Mouse (Mus musculus): ENCODE measurements at regions not wholly inside any gene's neighbourhood (a gene's known extent, or its start where the extent isn't known, plus 50 kb on each side); places are given as distances from the start of the nearest gene placed in this dataset.

DNA sequence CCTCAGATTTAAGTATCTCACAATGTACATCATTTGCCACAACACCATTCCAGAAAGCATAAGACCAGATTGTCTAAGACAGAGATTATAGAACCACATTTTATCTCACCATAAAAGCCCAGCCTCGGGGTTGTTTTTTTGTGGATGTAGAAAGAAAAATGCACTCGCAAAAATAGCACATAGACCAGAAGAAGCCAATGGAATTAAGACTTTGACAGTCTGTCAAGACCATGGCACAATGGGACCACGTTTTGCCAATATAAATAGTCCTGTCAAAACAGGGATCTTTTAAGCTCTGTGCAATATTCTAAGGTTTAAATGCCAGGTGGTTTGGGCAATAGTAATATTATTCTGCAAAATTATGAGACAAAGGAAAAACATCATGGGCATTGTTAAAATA is 547.3 kb downstream of the Adgrl2 start:
- no peak for DNase-seq (ENCODE audit: low spot score in 2 of 2)

DNA sequence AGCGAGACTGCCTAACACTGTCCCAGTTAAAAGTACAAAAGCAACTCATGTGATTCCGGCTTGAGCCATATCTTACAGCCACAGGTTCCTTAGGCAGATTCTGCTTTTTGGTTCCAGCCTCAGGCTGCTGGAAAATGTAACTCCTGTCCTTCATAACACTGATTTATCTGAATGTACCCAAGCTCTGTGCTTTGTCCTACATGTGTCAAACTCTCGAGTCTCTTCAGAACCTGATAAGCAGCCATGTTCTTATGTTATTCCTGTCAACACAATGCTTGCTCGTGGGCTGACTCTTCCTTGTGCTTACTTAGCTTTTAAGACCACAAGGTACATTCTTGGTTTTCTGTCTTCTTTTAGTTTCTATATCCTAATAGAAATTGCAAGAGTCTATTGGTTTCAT is 556.3 kb downstream of the Adgrl2 start:
- no peak for DNase-seq (ENCODE audit: low spot score in 2 of 2)

DNA sequence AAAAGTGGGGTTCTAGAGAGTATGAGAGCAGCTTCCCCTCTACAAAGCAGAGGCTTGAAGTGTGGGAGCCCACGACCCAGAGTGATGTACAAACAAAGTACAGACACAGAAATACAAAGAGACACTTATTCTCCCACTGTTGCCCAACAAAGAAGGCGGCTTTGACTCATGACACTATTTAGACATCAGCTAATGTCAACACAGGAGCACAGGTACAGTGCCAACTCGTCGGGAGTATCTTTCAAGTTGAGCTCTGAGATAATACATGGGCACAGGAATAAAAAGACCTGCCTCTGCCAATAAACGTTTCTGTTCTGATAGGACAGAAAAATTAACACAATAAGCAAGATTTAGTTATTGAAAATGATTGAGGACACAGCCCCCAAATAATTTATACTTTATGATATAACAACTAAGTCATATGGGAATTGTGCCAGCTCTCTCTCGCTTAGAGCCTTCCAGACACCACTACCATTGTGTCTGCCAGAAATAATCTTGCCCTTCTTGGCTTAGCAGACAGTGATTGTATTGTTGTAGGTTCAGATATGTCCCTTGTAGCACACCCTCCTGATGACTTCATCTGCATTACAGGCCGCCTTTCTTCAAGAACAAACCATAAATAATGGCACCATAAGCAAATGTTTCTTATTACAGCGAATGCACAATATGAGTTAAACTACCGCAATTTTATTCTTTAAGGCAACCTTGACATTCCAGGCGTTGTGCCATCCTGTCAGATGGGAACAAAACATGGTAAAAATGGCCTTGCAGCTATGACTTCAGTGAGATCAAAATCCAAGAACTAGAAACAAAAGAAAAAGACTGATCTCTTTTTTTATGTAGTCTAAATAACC is 561.1 kb downstream of the Adgrl2 start:
- DNase-seq (ENCODE audit: low spot score in 2 of 2) = no peak

DNA sequence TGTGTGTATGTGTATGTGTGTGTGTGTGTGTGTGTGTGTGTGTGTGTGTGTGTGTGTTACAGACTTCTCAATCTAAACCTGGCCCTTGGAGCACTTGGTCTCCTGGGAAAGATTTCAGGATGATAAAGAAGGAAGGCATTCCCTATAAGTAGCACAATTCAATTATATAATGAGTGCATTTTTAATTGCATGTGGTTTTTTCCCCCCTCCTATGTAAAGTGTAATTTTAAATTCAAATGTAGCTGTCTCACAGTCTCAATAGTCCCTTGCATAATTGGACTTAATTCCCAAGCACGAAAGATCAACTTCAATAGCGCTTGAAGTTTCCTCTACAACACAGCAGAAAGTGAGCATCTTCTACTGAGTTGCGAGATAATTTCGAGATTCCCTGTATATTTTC is 566.3 kb downstream of the Adgrl2 start:
- DNase-seq (ENCODE audit: low spot score in 2 of 2) = no peak

DNA sequence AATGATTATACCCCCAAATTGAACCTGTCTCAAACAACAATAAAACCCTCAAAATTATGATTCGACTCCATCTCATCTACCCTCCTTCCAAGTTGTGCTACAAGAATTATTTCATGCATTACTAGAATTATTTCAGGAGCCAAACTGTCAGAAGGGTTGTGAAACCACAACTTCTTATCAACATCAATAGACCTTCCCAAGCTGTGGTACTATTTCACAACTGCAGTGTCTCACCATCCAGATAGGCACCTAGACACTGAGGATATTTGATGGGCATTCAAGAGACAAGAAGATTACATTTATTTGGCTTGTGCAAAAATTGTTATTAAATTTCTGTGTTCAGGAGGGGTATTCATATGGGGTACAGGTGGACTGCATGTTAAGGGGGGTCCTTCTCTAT is 567.0 kb downstream of the Adgrl2 start:
- no peak for DNase-seq (ENCODE audit: low spot score in 2 of 2)

DNA sequence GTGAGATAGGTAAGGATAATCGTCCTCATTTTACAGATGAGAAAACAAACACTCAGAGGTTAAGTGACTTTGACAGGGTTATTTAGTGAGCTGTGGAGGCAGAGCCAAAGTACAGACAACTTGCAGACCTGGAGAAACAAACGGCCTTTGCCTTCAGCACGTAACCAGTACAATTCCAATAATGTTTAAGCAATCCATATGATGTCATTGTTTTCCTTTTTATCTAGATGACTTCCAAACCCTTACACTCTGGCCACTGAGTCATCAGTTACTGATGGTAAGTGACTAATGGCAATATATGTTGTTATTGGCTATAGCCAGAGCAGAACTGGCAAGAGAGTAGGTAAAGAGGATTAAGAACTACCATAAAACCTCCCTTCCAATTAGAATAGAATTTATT is 567.6 kb downstream of the Adgrl2 start:
- no peak for DNase-seq (ENCODE audit: low spot score in 2 of 2)

DNA sequence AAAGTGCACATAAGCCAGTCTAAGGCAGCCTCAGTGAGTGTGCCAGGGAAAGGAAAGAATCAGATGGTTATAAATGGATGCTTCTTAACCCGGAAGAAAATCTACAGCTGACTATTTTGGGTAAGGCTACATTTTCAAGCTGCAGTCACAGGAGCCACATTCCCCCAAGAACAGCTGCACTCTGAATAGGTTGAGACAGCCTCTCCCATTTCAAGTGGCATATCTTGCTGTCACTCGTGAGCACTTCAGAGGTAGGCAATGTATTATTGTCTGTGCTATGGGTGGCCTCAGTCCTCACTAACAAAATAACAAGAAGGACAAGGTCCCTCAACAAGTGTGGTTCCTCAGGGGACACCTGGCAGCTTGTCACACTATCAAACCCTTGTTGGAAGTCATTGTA is 568.1 kb downstream of the Adgrl2 start:
- DNase-seq (ENCODE audit: low spot score in 2 of 2) = no peak

DNA sequence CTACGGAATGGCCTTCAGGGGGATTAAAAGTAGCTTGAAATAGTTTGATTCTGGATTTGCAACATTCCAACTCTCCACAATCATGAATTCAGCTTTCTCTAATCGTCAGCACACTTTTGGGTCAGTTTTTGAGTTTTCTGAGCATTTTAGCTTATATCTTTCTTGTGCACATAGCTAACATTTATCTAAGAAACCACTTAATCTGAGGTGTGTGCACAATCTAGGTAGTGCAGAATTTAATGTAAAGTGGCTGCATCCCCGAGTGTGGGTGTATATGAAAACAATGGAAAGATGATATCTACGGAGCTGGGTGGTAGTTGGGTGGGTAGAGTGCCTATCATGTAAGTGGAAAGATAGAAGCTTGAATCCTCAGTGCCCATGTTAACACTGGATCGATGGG is 570.1 kb downstream of the Adgrl2 start:
- no peak for DNase-seq (ENCODE audit: low spot score in 2 of 2)

DNA sequence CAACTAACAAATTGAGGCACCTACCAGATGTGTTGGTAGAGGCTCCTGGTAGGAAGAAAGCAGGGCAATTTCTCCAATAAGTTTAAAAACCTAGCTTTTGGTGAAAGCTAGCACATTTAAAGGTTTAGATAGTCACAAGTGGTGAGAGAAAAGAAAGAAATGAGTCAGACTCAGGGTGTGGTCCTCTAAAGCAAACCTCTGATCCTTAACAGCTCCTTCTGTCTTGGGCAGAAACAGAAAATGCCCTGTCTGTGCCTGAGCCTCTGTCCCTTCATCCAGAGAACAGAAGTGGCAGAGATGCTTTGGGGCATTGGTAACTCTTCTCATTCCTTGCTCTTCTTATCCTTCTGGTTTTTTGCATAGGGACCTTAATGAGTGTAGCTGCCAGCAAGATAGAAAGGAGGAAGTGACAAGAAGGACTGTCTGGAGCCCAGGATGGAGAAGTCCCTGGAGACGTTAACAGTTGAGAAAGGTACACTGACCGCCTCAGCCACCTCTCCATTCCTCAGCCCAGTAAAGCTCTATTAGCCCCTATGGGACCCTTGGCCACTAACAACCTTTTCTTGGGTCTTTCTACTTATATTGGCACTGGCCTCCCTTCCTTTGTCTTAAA is 570.8 kb downstream of the Adgrl2 start:
- DNase-seq (ENCODE audit: low spot score in 2 of 2) = no peak

DNA sequence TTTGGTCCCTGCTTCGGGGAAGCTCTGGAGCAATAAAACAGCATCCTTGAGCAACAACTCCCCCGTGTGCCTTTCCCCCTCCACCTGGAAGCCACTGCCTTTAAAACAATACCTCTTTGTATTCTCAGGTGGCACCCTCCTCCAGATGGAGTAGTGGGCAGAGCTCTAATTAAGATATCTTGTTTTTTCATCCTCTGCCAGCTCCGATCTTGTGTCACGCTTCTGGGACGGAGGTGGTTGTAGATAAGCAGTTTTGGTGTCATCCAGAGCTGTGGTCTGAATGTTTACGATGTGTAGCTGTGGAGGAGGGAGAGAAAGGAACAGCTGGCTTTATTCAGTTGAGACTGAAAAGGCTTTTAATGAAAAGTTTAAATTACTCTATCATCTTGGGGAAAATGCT is 572.3 kb downstream of the Adgrl2 start:
- DNase-seq (ENCODE audit: low spot score in 2 of 2) = no peak

DNA sequence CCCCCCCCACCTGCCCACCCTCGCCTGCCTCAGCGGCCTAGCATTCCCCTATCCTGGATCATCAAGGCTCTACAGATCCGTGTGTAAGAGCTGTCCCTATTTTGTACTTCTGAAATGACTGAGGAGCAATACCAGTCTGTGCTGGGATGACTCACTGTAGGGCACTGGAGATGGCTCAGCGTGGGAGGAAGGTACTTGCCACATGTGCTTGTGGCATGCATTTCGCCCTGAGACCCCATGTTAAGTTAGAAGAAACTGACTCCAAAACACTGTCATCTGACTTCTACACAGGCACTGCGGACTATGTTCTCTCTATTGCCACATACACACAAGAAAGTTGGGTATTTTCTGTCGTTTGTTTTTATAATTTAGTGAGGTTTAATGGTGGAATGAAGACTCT is 574.9 kb downstream of the Adgrl2 start:
- no peak for DNase-seq (ENCODE audit: low spot score in 2 of 2)

DNA sequence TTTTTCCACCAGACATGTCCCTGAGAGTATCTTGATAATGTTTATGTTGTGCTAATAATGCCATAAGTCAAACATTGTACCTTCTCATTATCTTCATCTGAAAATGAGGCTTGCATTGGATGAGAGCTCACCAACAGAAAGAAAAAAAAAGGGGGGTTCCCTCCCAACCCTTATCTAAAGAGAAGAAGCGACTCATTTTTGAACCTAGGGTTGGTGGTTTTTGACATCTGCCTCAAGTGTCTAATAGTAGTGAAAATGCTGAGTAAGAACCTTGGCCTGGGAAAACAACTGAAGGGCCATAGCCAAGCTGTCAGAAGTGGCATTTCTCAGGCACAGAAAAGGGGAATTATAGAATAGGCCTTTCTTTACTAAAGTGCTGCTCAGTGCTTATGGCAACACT is 577.3 kb downstream of the Adgrl2 start:
- DNase-seq (ENCODE audit: low spot score in 2 of 2) = no peak

DNA sequence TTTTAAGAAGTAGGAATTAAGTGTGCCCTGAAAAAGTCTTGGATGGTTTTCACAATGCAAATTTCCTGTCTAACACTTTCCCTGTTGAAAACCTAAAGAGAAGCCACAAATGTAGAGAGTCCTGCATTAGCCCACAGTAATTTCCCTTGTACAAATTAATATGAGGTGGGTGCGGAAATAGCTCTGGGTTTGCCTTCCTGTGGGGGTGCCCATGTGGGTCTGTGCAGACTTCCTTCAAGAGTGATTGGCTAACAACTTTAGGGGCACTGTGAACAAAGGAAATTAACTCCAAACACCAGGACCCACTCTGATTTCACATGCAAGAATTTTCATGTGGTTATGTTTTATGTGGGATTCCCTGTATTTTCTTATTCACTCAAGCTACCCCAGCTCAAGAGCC is 578.2 kb downstream of the Adgrl2 start:
- DNase-seq (ENCODE audit: low spot score in 2 of 2) = no peak

DNA sequence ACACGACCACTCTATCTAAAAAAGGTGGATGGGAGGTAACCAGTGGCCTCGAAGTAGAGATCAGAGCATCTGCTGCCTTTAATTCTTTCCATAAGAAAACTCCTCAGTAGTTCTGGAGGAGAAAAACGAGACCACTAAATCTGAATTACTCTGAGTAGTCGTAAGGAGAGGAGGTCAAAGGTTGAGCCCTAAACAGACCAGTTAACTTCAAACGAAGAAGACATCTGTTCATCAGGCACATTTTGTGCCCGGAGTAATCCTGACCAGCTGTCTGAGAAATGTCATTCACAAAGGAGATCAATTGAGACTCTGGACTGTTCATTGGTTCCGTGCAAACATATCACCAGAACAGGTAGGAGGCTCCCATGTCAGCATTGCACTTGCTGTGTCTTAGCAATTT is 592.0 kb downstream of the Adgrl2 start:
- no peak for DNase-seq (ENCODE audit: low spot score in 2 of 2)

DNA sequence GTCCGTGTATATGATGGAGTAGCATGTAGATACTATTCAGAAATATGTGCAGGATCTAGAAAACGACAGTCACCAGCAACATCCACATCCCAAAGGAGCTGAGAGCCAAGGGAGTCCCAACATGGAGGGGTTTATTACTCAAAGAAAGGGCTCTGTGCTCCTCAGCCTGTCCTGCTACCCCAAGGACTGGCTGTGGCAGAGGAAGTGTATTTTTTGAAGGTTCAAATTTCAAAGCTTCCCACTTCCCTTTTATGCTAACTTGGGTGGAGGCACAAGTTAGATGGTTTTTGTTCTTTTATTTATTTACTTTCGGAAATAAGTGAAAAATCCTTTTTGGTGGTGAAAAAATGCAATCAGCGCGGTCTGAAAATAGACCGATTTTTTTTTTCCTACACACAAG is 602.8 kb downstream of the Adgrl2 start:
- DNase-seq (ENCODE audit: low spot score in 2 of 2) = no peak

DNA sequence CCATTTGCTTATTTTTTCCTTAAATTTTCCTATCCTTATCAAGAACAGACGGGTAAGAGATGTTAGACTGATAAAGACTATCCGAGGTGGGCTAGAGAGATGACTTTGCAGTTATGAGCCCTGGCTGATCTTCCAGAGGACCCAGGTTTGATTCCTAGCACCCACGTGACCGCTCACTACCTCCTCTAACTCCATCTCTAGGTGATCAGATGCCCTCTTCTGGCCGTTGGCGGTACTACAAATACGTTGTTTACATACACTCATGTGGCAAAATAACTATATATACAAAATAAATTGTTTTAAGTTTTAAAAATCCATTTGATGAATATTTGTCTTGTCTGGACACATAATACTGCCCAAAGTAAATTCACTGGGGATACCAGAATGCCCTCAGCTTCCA is 604.6 kb downstream of the Adgrl2 start:
- DNase-seq (ENCODE audit: low spot score in 2 of 2) = peak in 1 of 2 experiments; percentile 2

DNA sequence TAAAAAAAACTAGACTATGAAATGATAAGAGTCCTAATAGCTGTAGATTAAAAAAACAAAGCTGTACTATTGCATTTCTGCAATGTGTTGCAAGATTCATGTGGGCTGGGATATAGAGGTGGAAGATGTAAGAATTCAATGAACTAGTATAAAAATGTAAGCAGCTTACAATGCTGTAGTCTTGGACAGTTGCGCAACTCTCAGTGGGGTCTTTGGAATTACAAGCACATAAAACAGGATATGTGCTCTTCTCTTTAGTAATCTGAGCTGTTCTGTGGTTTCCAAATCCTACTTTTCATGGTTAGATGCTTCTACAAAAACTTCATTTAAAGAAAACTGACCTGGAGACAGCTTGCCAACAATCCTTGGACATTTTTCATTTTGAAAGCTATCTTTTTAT is 609.3 kb downstream of the Adgrl2 start:
- DNase-seq (ENCODE audit: low spot score in 2 of 2) = no peak

DNA sequence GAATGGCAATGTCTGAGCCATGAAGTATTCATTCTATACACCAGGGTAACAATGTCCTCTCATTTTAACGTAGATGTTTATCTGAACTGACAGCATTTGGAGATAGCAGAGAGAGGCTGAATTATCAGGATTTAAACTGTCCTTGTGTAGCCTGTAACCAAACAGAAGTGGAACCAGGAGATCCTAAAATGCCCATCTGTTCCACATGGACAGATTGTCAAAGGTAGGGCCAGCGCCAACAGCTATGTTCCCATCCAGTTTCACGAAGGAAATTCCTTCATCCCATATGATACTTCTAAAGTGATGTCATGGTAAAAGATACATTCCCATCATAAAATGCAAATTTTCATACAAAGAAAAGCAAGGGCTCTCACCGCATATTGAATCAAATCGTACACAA is 627.0 kb downstream of the Adgrl2 start:
- DNase-seq (ENCODE audit: low spot score in 2 of 2) = no peak

DNA sequence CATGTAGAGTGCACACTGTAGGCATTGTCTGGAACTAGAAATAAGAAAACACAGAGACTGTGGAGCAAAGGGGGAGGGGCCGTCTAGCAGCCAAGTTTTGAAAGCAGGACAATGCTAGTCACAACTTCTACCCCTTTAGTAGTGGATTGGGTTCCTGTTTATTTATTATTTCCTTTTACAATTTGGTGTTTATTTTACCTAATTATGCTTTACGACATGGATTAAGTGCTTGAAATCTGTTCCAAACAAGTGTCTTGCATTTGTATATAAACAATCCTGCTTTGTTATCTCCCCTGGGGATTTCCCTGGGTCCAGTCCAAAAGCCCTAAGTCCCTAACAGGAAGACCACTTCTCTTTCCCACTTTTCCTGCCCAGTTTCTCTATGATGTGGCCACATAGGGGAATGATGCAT is 627.9 kb downstream of the Adgrl2 start:
- no peak for DNase-seq (ENCODE audit: low spot score in 2 of 2)

DNA sequence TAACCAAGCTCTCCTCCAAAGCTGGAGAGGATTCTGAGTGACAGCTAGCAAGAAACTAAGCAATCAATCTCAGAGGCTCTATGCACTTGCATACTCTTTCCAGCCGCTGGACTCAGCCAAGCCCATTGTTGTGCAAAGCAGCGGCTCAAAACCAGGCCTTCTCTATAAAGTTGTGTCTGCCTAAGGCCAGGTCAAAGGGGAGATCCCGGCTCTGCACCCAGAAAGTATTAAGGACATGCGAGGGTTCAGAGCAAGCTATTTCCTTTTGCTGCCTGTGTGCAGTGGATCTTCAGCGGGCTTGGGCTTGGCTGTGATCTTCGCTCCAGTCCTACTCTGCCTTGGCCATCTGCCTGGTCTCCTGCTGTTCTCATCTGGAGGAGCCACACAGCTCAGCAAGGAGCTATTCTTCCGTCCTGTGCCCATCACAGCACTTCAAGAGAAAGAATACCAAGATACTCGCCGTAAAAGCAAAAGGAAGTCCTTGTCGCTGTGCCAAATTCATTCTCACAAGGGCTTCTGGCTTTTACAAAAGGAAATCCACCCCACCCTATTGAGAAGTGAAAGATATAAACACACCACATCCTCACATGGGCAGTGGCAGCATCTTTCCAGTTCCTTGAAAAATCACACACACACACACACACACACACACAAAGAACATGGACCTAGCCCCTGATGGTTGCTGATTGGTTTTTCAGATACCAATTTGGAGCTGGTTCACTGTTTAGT is 646.6 kb downstream of the Adgrl2 start:
- DNase-seq (ENCODE audit: low spot score in 2 of 2) = no peak

DNA sequence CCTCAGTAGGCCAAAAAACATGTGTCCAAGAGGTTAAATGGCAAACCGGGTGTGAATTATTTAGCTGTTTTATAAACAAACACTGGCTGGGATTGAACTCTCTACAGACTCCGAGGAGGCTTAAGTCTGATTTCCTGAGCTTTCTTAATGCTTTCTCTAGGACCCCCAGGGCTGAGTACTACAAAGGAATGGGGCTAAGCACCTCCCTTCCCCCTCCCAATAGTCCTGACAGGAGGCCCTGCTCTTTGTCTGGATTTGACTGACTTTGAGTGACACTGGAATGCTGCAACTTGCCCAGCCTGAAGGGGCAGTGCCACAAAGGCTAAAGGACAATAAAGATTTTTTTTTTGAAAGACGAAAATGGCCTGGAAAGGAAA is 647.1 kb downstream of the Adgrl2 start:
- no peak for DNase-seq (ENCODE audit: low spot score in 2 of 2)

DNA sequence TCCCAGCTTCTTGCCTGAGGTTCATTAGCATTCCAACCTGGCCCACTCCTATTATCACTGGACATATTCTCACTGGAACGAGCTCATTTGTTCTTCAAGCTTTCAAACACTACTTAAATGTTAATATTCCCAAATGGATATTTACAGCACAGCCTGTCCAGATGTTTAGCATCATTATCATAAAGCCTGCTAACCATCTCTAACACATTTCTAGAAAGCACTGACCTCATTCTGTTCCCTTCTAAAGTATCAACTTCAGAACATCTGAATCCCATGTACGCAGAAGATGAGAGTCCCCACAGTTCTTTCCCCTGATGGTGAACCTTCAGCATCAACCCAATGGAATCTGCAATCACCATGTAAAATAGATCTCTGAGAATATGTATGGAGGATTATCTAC is 651.1 kb downstream of the Adgrl2 start:
- no peak for DNase-seq (ENCODE audit: low spot score in 2 of 2)

DNA sequence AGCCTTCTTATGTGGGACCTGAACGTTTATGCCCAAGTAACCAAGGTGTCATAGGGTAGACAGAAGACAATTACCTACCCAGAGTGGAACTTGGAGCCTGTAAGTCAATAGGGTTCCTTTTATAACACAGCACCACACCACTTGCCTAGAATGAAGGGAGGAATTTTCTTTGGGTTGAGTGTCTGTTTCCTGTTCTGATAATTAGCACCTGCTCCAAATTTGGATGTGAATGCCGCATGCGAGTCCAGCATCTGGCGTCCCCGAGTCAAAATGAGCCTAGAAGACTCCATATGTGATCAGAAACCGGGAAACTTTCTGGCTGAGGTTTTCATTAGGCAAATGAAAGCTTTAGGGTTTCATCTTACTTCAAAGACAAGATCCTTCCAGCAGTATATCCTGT is 653.7 kb downstream of the Adgrl2 start:
- no peak for DNase-seq (ENCODE audit: low spot score in 2 of 2)
